Comparison of ENCODE assay signal across 31 mouse cellular contexts in the genomic region with DNA sequence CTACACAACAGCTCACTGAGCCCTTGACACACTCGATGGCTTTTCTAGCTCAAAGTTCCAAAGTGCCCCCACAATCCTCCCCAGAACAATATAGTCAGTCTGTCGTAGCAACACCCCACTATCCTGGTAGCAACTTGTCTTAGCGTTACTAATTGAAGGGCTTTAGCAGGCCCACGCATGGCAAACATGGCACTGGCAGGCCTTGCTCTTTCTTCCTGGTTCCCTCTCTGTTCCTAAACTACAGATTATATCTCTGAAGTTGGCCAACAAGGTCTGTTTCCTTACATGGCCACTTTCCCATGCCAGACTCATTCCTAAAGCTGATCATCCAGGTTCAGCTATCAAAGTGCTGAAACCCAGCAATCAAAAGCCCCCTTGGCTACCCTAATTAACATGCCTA. TPM values are rescaled to one million over a fixed set of nuclear protein-coding genes. Genes with fewer than 3 reads are reported as not detected.
"Had no signal": no experiment of that assay in that cellular context is flagged by ENCODE, and none has a peak within 500 bp of the region (broad histone marks: within the 10 kb centered on the region; RNA-seq: fewer than 3 reads in every experiment).

No protein-coding gene starts in this region.

- H3K9ac ChIP-seq: heart, embryonic 12.5 days; heart, embryonic 13.5 days; heart, embryonic 15.5 days; hindbrain, embryonic 12.5 days; hindbrain, embryonic 13.5 days; hindbrain, embryonic 14.5 days; hindbrain, embryonic 15.5 days; intestine, embryonic 15.5 days; kidney, embryonic 15.5 days had no signal

- H3K27ac ChIP-seq: heart, embryonic 10.5 days; heart, embryonic 13.5 days; heart, embryonic 15.5 days; hindbrain, embryonic 10.5 days; hindbrain, embryonic 12.5 days; hindbrain, embryonic 13.5 days; hindbrain, embryonic 14.5 days; hindbrain, embryonic 15.5 days; hindbrain, postnatal 0 days; intestine, embryonic 15.5 days; kidney, embryonic 15.5 days; kidney, postnatal 0 days; layer of hippocampus, adult 2 months; left cerebral cortex, adult 2 months had no signal

- H3K9me3 ChIP-seq: heart, embryonic 10.5 days; heart, embryonic 12.5 days; heart, embryonic 13.5 days; heart, embryonic 15.5 days; hindbrain, embryonic 10.5 days; hindbrain, embryonic 12.5 days; hindbrain, embryonic 13.5 days; hindbrain, embryonic 15.5 days; intestine, embryonic 15.5 days; kidney, embryonic 15.5 days had no signal

- DNase-seq: heart, postnatal 10 days; heart, postnatal 14 days; heart, postnatal 36 days; heart, postnatal 4 days; kidney, postnatal 10 days; layer of hippocampus, adult 9-11 months; layer of hippocampus, postnatal 36 days had no signal

- H3K4me1 ChIP-seq: heart, embryonic 12.5 days; heart, embryonic 13.5 days; heart, embryonic 15.5 days; hindbrain, embryonic 10.5 days; hindbrain, embryonic 12.5 days; hindbrain, embryonic 13.5 days; hindbrain, embryonic 15.5 days; intestine, embryonic 15.5 days had no signal

- H3K27me3 ChIP-seq: heart, embryonic 12.5 days; heart, embryonic 13.5 days; heart, embryonic 15.5 days; hindbrain, embryonic 12.5 days; hindbrain, embryonic 13.5 days; hindbrain, embryonic 15.5 days; intestine, embryonic 15.5 days; kidney, embryonic 15.5 days had no signal

- ATAC-seq: hindbrain, embryonic 16.5 days; hindbrain, postnatal 0 days; inflammation-experienced regulatory T-cells, adult 6 months; intestine, embryonic 15.5 days; intestine, embryonic 16.5 days; intestine, postnatal 0 days had no signal

- H3K4me3 ChIP-seq: heart, embryonic 10.5 days; heart, embryonic 12.5 days; heart, embryonic 13.5 days; heart, embryonic 15.5 days; hindbrain, embryonic 10.5 days; hindbrain, embryonic 12.5 days; hindbrain, embryonic 13.5 days; hindbrain, embryonic 15.5 days; intestine, embryonic 15.5 days; kidney, embryonic 15.5 days; layer of hippocampus, adult 2 months; left cerebral cortex, adult 2 months had no signal

- H3K4me2 ChIP-seq: heart, embryonic 11.5 days; heart, embryonic 12.5 days; heart, embryonic 13.5 days; heart, embryonic 15.5 days; hindbrain, embryonic 12.5 days; hindbrain, embryonic 13.5 days; hindbrain, embryonic 14.5 days; hindbrain, embryonic 15.5 days; intestine, embryonic 15.5 days; kidney, embryonic 15.5 days had no signal

RNA-seq across cellular contexts. Expression of gene Slc6a4, which starts 43.5 kb away (rescaled TPM):
- total RNA-seq: hematopoietic stem cell, adult 5-6 weeks; layer of hippocampus, adult 18-20 months; layer of hippocampus, adult 2 months; layer of hippocampus, postnatal 36 days; left cerebral cortex, adult 18-20 months; left cerebral cortex, adult 8-10 months had no signal
- polyA plus RNA-seq: inflammation-experienced regulatory T-cells, adult 6 months had no signal
